Mouse (Mus musculus) forebrain, embryonic 13.5 days (tissue): Measurements from ENCODE around the gene Myh1. TPM values are rescaled to one million over a fixed set of nuclear protein-coding genes. Genes with fewer than 3 reads are reported as not detected.

Experiments
- ATAC-seq: fragments of 200-750 bp; cut with Nextera tagmentation; 2 replicates; pipeline ENCODE4 v1.8.0; 2017
- H3K27ac ChIP-seq: fragments of 300-500 bp; sonication (generic); 2 replicates; pipeline ENCODE4 v1.5.1; 2015; ENCODE audit warnings: inconsistent platforms, mild to moderate bottlenecking, moderate library complexity
- H3K27me3 ChIP-seq: fragments of 300-500 bp; sonication (generic); 2 replicates; pipeline ENCODE4 v1.6.1; 2015; ENCODE audit warnings: mild to moderate bottlenecking, inconsistent platforms
- H3K36me3 ChIP-seq: fragments of 300-500 bp; sonication (generic); 2 replicates; pipeline ENCODE4 v1.6.1; 2015; ENCODE audit warnings: mild to moderate bottlenecking, inconsistent platforms; ENCODE audit not compliant: poor library complexity, severe bottlenecking
- H3K4me1 ChIP-seq: fragments of 300-500 bp; sonication (generic); 2 replicates; pipeline ENCODE4 v1.6.1; 2015; ENCODE audit warnings: inconsistent platforms
- H3K4me2 ChIP-seq: fragments of 300-500 bp; sonication (generic); 2 replicates; pipeline ENCODE4 v1.6.1; 2015; ENCODE audit warnings: inconsistent platforms, mild to moderate bottlenecking, moderate library complexity
- H3K4me3 ChIP-seq: fragments of 300-500 bp; sonication (generic); 2 replicates; pipeline ENCODE4 v1.5.1; 2015; ENCODE audit warnings: mild to moderate bottlenecking, inconsistent platforms
- H3K9ac ChIP-seq: fragments of 300-500 bp; sonication (generic); 2 replicates; pipeline ENCODE4 v1.6.1; 2015; ENCODE audit warnings: mild to moderate bottlenecking, inconsistent platforms
- H3K9me3 ChIP-seq: fragments of 300-500 bp; sonication (generic); replicated peaks from 2 replicates; pipeline ENCODE4 v1.6.1; 2016; ENCODE audit warnings: inconsistent platforms
- WGBS: fragments of 180-500 bp; shearing (Covaris S2); methylation state at CpG from one replicate; pipeline ENCODE4 v1.1.7; 2015; 5-methylcytosine and 5-hydroxymethylcytosine counted together
- polyA plus RNA-seq: library from polyadenylated mRNA; unstranded; fragments of >200 nt; fragmentation: Nextera tagmentation; extraction: Ambion mirVana; gene quantifications from 2 replicates; pipeline ENCODE4 v1.2.1, GENCODE M21; 2015

Gene Myh1
- polyA plus RNA-seq, 1 experiment from 2014 or later: 0.03 TPM

- no peaks in the 10 kb centered on the region for H3K9me3 ChIP-seq
- WGBS: 86% methylated on average over 9 of the region's 9 CpGs
- H3K9ac ChIP-seq: no peak overlapping the region
- no peak overlapping the region for H3K4me2 ChIP-seq
- H3K36me3 ChIP-seq: no peaks in the 10 kb centered on the region
- no peak for ATAC-seq
- H3K4me3 ChIP-seq: no peak overlapping the region
- H3K4me1 ChIP-seq: no peaks in the 10 kb centered on the region
- no peak overlapping the region for H3K27ac ChIP-seq
- no peaks in the 10 kb centered on the region for H3K27me3 ChIP-seq
Observed at GRCm38 (mm10) chr11:67236799-67237198, 36.9 kb downstream of the Myh1 start.

- Histone ChIP-seq H3K27ac (no peak within 1 kb of the TSS), H3K9me3 (no peaks in the 10 kb centered on the region), H3K9ac (no peak within 1 kb of the TSS), H3K27me3 (no peaks in the 10 kb centered on the region), H3K4me1 (no peaks in the 10 kb centered on the region), H3K36me3 (no peaks in the 10 kb centered on the region), H3K4me2 (no peak within 1 kb of the TSS), H3K4me3 (no peak within 1 kb of the TSS)
- ATAC-seq: no peak
- 72% methylated on average over 5 of the region's 5 CpGs for WGBS
Observed at GRCm38 (mm10) chr11:67237481-67238079, 37.7 kb downstream of the Myh1 start, which contains the start of gene Myh4. Gene Myh4 (plus strand): TSS chr11:67238029.

GRCm38 (mm10) chr11:67241051-67241450, 41.2 kb downstream of the Myh1 start:
- H3K36me3 ChIP-seq: no peaks in the 10 kb centered on the region
- WGBS: 80% methylated on average over 6 of the region's 6 CpGs
- no peaks in the 10 kb centered on the region for H3K4me1 ChIP-seq
- no peaks in the 10 kb centered on the region for H3K9me3 ChIP-seq
- H3K27me3 ChIP-seq: no peaks in the 10 kb centered on the region
- no peak for ATAC-seq
- no peak overlapping the region for H3K4me3 ChIP-seq
- no peak overlapping the region for H3K27ac ChIP-seq
- no peak overlapping the region for H3K9ac ChIP-seq
- H3K4me2 ChIP-seq: no peak overlapping the region

GRCm38 (mm10) chr11:67253691-67254090, 53.8 kb downstream of the Myh1 start:
- Histone ChIP-seq H3K36me3 (no peaks in the 10 kb centered on the region), H3K4me3 (no peak overlapping the region), H3K9me3 (no peaks in the 10 kb centered on the region), H3K27me3 (no peaks in the 10 kb centered on the region), H3K27ac (no peak overlapping the region), H3K4me2 (no peak overlapping the region), H3K4me1 (no peaks in the 10 kb centered on the region), H3K9ac (no peak overlapping the region)
- 96% methylated on average over 4 of the region's 4 CpGs for WGBS
- ATAC-seq: no peak

- ATAC-seq: no peak
- no peak overlapping the region for H3K4me3 ChIP-seq
Observed at GRCm38 (mm10) chr11:67257048-67257447, 57.2 kb downstream of the Myh1 start.

GRCm38 (mm10) chr11:67260956-67261355, 61.1 kb downstream of the Myh1 start:
- WGBS: 84% methylated on average over 6 of the region's 6 CpGs
- ATAC-seq: no peak

More at GRCm38 (mm10) chr11:67257048-67257447, 57.2 kb downstream of the Myh1 start:
- 85% methylated on average over 7 of the region's 7 CpGs for WGBS
- Histone ChIP-seq H3K36me3 (no peaks in the 10 kb centered on the region), H3K27me3 (no peaks in the 10 kb centered on the region), H3K9ac (no peak overlapping the region), H3K4me1 (no peaks in the 10 kb centered on the region), H3K4me2 (no peak overlapping the region), H3K27ac (no peak overlapping the region), H3K9me3 (no peaks in the 10 kb centered on the region)

More at GRCm38 (mm10) chr11:67260956-67261355, 61.1 kb downstream of the Myh1 start:
- H3K9ac ChIP-seq: no peak overlapping the region
- H3K4me1 ChIP-seq: no peaks in the 10 kb centered on the region
- no peaks in the 10 kb centered on the region for H3K36me3 ChIP-seq
- no peaks in the 10 kb centered on the region for H3K9me3 ChIP-seq
- H3K4me3 ChIP-seq: no peak overlapping the region
- H3K27ac ChIP-seq: no peak overlapping the region
- H3K4me2 ChIP-seq: no peak overlapping the region
- H3K27me3 ChIP-seq: no peaks in the 10 kb centered on the region

Other genes with a start within 250 kb of the Myh1 start
- 0.19 TPM in 1 of 2 replicates, not detected in the other for gene Tmem238l, start 243.4 kb upstream of the Myh1 start, polyA plus RNA-seq
- gene Tmem220, start 174.9 kb upstream of the Myh1 start, polyA plus RNA-seq: 0.34 and 0.50 TPM in 2 replicates
- gene Adprm, start 147.5 kb upstream of the Myh1 start, polyA plus RNA-seq: 34.8 and 37.2 TPM in 2 replicates
- 14.2 and 14.4 TPM in 2 replicates for gene Sco1, start 147.4 kb upstream of the Myh1 start, polyA plus RNA-seq
- 0.06 and 0.17 TPM in 2 replicates for gene Myh3, start 121.8 kb upstream of the Myh1 start, polyA plus RNA-seq
- gene Myh2, start 29.0 kb upstream of the Myh1 start, polyA plus RNA-seq: not detected in 2 replicates
- not detected in 2 replicates for gene Myh4, start 38.0 kb downstream of the Myh1 start, polyA plus RNA-seq
- gene Myh8, start 77.1 kb downstream of the Myh1 start, polyA plus RNA-seq: 0.05 TPM in 2 replicates
- gene Myh13, start 121.6 kb downstream of the Myh1 start, polyA plus RNA-seq: not detected in 2 replicates